Mouse (Mus musculus) erythroblast, embryonic 14.5 days (primary cell): ENCODE data around the gene Bmpr1a. TPM values are rescaled to one million over a fixed set of nuclear protein-coding genes. Genes with fewer than 3 reads are reported as not detected.
"Not testable (repeated sequence)": the region's sequence is repeated elsewhere in the genome, so short reads cannot be mapped to it uniquely, and the experiment has no call there.

Source experiments
- H3K27me3 ChIP-seq: 2 replicates; pipeline ENCODE4 v1.6.1; 2012; ENCODE audit warnings: inconsistent platforms; ENCODE audit not compliant: control insufficient read depth
- H3K36me3 ChIP-seq: 2 replicates; pipeline ENCODE4 v1.6.1; 2012; ENCODE audit warnings: mild to moderate bottlenecking, inconsistent platforms; ENCODE audit not compliant: control insufficient read depth
- H3K4me1 ChIP-seq: 2 replicates; pipeline ENCODE4 v1.6.1; 2012; ENCODE audit warnings: inconsistent platforms; ENCODE audit not compliant: control insufficient read depth
- H3K4me3 ChIP-seq: replicated peaks from 2 replicates; pipeline ENCODE3; 2012; ENCODE audit warnings: moderate library complexity, mild to moderate bottlenecking, inconsistent platforms
- H3K9me3 ChIP-seq: 2 replicates; pipeline ENCODE4 v1.6.1; 2012; ENCODE audit warnings: low read length, inconsistent platforms, mixed read lengths; ENCODE audit not compliant: control insufficient read depth
- GATA1 ChIP-seq: IDR thresholded peaks from 2 replicates; pipeline ENCODE4 v1.6.1; 2012; ENCODE audit warnings: low read length, inconsistent platforms, mixed read lengths
- TAL1 ChIP-seq: IDR thresholded peaks from 3 replicates; pipeline ENCODE4 v1.6.1; 2012; ENCODE audit warnings: low read length, inconsistent platforms, mixed read lengths
- polyA plus RNA-seq: library from polyadenylated mRNA; stranded (reverse); fragments of >175 nt; gene quantifications from 2 replicates; pipeline ENCODE4 v1.2.3, GENCODE M21; 2012

Bmpr1a gene
- polyA plus RNA-seq, 1 experiment: not detected

DNA sequence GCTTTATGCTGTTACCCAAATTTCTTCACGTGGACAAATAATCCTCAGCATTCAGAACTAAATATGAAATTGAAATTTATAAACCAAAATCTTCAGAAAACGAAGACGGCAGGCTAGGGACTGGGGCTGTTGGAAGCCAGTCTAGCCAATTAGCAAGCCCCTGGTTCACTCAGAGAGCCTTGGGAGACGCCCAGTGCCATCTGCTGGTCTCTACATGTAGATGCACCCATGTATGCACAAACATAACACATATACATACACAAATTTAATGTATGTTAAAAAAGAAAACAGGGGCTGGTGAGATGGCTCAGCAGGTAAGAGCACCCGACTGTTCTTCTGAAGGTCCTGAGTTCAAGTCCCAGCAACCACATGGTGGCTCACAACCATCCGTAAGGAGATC, 56.5 kb downstream of the Bmpr1a start:
- TF ChIP-seq TAL1 (no peak), GATA1 (no peak)
- Histone ChIP-seq H3K36me3 (no peaks in the 10 kb centered on the region), H3K9me3 (no peaks in the 10 kb centered on the region), H3K4me3 (no peak overlapping the region), H3K27me3 (no peaks in the 10 kb centered on the region), H3K4me1 (no peaks in the 10 kb centered on the region)

DNA sequence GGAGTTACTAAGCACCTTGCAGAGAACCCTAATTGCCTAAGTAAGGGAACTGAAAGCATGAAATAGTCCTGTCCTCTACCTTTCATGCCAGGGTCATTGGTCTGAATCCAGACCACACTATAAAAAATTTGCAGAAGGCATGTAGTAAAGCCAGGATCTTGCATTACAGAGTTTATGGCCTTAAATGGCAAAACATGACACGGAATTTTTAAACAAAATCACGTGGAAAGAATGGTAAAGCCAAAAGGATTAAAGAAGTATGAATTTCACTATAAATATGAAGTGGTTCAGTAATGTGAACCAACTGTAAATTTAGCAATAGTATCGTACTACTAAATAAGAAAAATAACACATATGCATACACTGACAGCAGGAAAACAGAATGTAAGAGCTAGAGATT, 57.8 kb downstream of the Bmpr1a start:
- Histone ChIP-seq H3K27me3 (no peaks in the 10 kb centered on the region), H3K9me3 (no peaks in the 10 kb centered on the region), H3K36me3 (no peaks in the 10 kb centered on the region), H3K4me3 (no peak overlapping the region), H3K4me1 (no peaks in the 10 kb centered on the region)
- TF ChIP-seq GATA1: no peak
- TF ChIP-seq TAL1: no peak

DNA sequence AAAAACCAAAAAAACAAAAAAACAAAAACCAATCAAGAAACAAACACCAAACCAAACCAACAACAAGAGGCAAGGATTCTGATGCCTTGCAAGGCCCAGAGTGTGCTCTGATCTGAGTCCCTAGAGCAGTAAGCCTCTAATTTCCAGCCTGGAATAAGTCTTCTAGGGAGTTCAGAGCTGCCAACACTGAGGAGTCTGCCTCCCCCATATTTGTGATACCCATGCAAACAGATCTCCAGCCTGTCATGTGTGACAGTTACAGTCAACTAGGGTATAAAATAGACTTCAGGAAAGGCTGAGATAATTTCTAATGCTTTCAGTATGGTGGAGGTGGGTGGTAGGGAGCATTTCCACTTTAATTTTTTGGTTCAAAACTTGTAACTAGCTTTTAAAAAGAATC, 58.2 kb downstream of the Bmpr1a start:
- no peaks in the 10 kb centered on the region for H3K36me3 ChIP-seq
- no peaks in the 10 kb centered on the region for H3K9me3 ChIP-seq
- H3K4me3 ChIP-seq: no peak overlapping the region
- no peak for TF ChIP-seq TAL1
- no peak for TF ChIP-seq GATA1
- H3K27me3 ChIP-seq: no peaks in the 10 kb centered on the region
- H3K4me1 ChIP-seq: no peaks in the 10 kb centered on the region

DNA sequence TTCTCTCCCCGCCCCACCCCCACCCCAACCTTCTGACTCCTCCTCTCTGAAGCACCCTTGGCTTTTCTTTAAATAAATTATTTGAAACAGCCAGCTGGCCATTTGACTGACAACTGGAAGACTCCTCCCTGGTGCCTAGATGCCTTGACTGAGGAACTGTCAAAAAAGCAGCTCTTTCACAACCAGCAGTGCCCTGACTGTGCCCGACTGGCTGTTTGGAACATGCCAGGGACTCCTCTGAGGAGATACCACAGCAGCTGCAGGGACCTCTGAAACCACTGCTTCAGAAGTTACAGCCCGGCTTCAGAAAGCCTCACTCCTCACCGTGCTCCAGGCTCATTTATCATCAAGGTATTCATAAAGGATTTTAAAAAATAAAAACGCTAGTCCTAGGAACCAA, 58.8 kb downstream of the Bmpr1a start:
- Histone ChIP-seq H3K4me1 (no peaks in the 10 kb centered on the region), H3K4me3 (no peak overlapping the region), H3K36me3 (no peaks in the 10 kb centered on the region), H3K9me3 (no peaks in the 10 kb centered on the region), H3K27me3 (no peaks in the 10 kb centered on the region)
- no peak for TF ChIP-seq GATA1
- no peak for TF ChIP-seq TAL1

DNA sequence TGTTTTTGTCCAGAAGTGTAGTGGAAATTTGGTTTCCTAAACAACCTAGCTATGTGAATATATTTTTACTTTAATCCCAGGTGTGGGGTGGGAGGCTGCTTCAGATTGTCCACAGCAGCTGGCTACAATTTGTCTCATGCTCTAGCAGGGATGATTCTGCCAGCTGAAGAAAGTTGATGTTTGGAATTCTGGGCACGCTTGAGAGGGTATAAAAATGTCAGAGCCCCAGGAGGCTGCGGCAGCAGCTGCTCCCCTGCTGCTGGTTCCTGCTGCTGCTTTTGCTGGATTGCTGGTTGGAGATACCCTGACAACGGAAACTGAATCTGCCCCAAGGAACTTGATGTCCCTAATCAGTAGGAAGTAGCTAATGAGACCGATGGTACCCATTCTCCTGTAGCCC, 60.6 kb downstream of the Bmpr1a start:
- H3K4me1 ChIP-seq: no peaks in the 10 kb centered on the region
- no peak for TF ChIP-seq TAL1
- TF ChIP-seq GATA1: no peak
- H3K4me3 ChIP-seq: no peak overlapping the region
- H3K9me3 ChIP-seq: no peaks in the 10 kb centered on the region
- H3K36me3 ChIP-seq: no peaks in the 10 kb centered on the region
- no peaks in the 10 kb centered on the region for H3K27me3 ChIP-seq

DNA sequence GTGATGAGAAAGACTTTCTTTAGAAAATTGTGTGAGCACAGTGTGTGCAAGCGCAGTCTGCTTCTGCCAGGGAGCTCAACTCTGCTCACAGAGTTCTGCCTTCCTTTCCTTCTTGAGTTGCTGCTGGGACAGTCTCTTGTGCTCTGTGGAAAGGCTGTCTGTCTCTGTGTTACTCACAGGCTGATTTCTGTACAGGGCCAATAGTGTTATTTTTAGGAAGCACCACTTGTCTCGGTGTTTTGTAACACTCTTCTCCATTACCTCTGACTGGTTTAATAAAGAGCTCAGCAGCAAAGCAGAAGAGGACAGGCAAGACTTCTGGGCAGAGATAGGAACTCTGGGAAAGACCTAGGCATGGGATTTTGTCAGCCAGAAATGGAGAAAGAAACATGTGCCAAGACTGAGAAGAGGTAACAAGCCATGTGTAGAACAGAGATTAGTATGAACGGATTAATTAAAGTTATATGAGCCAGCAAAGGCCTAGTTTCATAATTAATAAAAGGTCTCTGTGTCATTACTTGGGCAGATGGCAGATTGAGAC, 62.5 kb downstream of the Bmpr1a start:
- no peaks in the 10 kb centered on the region for H3K36me3 ChIP-seq
- H3K4me3 ChIP-seq: no peak overlapping the region
- no peaks in the 10 kb centered on the region for H3K9me3 ChIP-seq
- TF ChIP-seq TAL1 (no peak), GATA1 (no peak)
- H3K4me1 ChIP-seq: no peaks in the 10 kb centered on the region
- no peaks in the 10 kb centered on the region for H3K27me3 ChIP-seq

DNA sequence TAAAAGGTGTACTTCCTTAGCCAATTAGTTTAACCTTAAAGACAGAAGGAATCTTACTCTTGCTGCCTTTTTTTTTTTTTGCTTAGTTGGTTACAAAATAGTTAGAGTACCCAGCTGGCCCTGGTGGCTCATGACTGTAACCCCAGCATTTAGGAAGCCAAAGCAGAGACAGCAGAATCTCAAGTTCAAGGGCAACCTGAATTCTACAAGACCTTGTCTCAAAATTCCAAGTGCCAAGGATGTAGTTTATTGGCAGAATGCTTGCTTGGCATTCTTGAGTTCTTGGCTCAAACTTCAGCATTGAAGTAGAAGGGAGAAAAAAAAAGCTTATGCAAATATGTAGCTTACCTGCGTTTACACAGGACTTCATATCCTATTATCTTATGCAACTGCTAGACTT, 74.1 kb downstream of the Bmpr1a start:
- no peaks in the 10 kb centered on the region for H3K27me3 ChIP-seq

DNA sequence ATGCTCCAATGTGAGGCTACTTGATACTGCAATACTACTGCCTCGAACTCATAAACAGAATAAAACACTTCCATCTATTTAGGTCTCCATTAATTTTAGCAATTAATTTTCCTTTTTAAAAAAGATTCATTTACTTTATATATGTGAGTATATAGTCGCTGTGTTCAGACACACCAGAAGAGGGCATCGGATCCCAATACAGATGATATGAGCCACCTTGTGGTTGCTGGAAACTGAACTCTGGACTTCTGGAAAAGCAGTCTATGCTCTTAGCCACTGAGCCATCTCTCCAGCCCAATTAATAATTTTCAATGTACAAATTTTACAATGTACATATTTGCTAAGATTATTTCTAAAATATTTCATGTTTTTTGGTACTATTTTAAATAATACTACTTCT, 74.9 kb downstream of the Bmpr1a start:
- Histone ChIP-seq H3K4me1 (no peaks in the 10 kb centered on the region), H3K27me3 (no peaks in the 10 kb centered on the region), H3K36me3 (no peaks in the 10 kb centered on the region; the same call in 1 of the 2 replicates), H3K9me3 (no peaks in the 10 kb centered on the region), H3K4me3 (no peak overlapping the region)
- TF ChIP-seq GATA1: no peak
- TF ChIP-seq TAL1: no peak

More for the DNA sequence above, 74.1 kb downstream of the Bmpr1a start:
- H3K4me1 ChIP-seq: no peaks in the 10 kb centered on the region
- TF ChIP-seq TAL1 (no peak), GATA1 (no peak)
- no peaks in the 10 kb centered on the region for H3K9me3 ChIP-seq
- H3K36me3 ChIP-seq: no peaks in the 10 kb centered on the region
- H3K4me3 ChIP-seq: no peak overlapping the region

DNA sequence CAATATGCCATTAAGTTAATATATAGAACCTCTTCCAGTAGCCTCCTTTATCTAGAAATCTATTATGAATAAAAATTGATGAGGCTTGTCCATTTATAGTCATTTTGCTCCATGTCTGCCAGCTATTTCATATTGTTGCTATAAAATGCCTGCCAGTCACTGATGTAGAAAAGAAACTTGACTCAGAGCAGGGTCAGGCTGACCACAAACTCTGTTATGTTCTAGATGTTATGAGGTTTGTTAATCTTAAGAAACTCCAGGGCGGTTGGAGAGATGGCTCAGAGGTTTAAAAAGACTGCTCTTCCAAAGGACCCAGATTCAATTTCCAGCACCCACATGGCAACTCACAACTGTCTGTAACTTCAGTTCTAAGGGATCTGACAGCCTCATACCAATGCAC, 82.1 kb downstream of the Bmpr1a start:
- Histone ChIP-seq H3K4me1 (no peaks in the 10 kb centered on the region), H3K36me3 (no peaks in the 10 kb centered on the region; the same call in 1 of the 2 replicates), H3K4me3 (no peak overlapping the region), H3K27me3 (no peaks in the 10 kb centered on the region), H3K9me3 (no peaks in the 10 kb centered on the region)
- TF ChIP-seq TAL1: no peak
- TF ChIP-seq GATA1: no peak

DNA sequence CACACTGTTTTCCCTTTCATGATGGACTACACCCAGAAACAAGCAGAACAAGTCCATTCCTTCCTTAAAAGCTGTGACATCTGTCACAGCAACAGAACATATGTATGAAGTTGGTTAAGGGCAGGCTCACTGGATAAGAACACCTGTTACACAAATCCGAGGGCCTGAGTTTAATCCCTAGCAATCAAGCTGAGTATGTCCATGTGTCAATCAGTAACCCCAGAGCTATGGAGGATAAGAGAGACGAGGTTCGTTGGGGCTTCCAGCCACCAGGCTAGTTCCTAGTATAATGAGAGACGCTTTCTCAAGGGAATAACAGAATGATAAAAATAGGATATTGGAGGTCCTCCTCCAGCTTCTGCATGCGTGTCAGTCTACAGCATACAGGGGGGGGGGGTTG, 85.6 kb downstream of the Bmpr1a start:
- TF ChIP-seq GATA1 (no peak), TAL1 (no peak)
- Histone ChIP-seq H3K27me3 (no peaks in the 10 kb centered on the region), H3K36me3 (no peaks in the 10 kb centered on the region), H3K4me1 (no peaks in the 10 kb centered on the region), H3K9me3 (no peaks in the 10 kb centered on the region), H3K4me3 (no peak overlapping the region)

DNA sequence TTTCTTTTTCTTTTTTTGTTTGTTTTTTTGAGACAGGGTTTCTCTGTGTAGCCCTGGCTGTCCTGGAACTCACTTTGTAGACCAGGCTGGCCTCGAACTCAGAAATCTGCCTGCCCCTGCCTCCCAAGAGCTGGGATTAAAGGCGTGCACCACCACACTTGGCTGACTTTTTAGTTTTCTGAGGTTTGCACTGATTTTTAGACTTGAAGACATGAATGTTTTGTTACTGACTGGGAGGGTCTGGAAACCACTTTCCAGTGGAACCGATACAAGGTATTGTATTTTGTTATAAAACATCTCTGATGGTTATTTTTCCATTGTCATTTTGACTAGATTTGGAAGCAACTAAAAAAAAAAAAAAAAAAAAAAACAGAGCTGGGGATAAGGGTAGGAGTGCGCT, 86.2 kb downstream of the Bmpr1a start:
- H3K9me3 ChIP-seq, H3K36me3 ChIP-seq, H3K4me3 ChIP-seq, H3K27me3 ChIP-seq, H3K4me1 ChIP-seq: not testable (repeated sequence)
